Mouse (Mus musculus): ENCODE measurements around the gene Med27.

Med27 gene

GRCm38 (mm10) chr2:29473907-29474306 is 127.3 kb downstream of the Med27 start:
- DNase-seq (ENCODE audit: low spot score): no peak

- no peak for DNase-seq (ENCODE audit: low spot score)
Measured at GRCm38 (mm10) chr2:29476702-29477101, 130.1 kb downstream of the Med27 start.

DNA sequence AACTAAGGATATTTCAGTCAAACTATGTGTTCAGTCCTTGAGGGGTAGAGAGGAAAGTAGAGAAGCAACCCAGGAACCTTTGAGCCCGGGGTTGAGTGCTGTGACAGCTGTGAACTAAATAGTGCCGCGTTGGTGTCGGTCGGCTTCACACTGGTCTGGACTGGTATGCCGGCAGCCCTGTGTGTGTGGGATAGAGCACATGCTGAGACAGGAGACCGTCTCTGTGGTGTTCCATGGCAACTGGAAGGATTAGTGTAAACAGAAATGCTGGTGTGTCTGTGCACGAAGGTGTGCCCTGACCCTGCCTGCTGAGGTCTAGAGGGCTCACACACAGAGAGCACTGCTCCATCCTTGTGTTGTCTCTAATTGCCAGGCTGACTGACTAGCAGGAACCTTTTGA is 135.2 kb downstream of the Med27 start:
- no peak for DNase-seq (ENCODE audit: low spot score)

DNA sequence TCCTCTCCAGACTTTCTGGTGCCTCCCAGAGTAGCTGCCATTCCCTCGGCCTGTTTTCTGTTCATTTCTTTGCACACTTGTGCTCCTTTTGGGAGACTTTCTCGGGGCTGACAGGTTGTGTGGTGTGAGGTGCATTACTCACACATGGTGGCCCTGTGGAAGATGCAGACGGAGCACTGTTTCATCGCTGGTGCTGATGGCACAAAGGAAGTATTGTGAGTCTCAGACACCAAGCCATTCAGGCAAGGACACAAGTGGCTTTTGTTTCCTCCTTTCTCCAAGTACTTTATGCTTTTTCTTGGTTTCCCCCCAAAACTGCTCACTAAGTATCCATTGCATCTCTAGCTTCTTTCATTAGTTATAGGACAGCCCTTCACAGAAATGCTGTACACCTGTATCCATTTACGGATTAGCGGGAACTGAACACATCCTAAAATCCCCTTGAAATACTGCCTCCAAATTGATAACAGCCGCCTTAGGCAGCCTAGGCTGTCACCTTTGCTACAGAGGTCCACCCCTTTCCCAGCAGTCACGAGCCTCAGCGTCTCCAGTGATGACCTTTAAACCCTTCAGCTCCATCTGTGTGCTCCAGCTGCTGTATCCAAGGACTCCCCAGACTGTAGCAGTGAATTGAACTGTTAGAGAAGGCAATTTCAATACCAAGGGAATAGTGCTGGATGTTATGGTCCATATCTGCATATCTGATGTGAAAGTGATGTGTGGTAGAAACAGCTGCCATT is 136.5 kb downstream of the Med27 start:
- DNase-seq (ENCODE audit: low spot score): no peak

GRCm38 (mm10) chr2:29485519-29485918 is 138.9 kb downstream of the Med27 start:
- no peak for DNase-seq (ENCODE audit: low spot score)

DNA sequence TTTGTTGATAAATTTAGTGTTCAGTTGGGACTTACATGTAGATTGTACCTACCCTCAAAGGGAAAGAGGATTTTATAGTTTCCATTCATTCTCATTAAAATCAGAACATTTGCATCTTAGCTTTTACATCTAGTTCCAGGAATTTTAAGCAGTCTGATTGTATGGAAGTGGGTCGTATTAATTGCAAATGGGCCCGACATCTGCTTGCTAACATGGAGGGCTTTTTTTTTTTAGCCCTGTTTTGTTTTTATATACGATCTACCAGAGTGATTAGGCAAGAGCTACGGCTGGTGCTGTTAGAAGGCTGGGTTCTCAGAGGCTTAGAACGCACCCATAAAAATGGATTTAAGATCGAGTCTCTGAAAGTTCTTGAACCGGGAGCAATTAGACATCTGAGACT is 139.9 kb downstream of the Med27 start:
- DNase-seq (ENCODE audit: low spot score): no peak

DNA sequence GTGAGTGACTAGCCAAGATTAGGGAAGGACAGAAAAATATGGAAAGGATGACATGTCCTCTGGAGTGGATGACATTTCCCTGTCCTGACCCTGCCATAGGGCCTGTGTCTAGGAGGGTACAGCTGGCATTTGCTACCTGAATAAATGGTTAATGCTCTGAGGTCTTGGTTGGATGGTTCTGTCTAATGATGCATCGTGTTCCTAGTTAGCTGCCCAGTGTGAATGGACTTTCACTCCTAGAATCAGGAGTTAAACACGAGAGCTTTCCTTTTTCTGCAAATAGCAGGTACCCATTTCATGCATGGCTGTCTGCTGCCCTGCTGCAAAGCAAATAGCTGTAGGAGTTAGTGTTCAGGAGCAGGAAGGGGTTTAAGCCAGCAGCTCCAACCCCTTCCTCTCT is 141.0 kb downstream of the Med27 start:
- no peak for DNase-seq (ENCODE audit: low spot score)

- no peak for DNase-seq (ENCODE audit: low spot score)
Measured at GRCm38 (mm10) chr2:29488379-29489236, 142.0 kb downstream of the Med27 start.

DNA sequence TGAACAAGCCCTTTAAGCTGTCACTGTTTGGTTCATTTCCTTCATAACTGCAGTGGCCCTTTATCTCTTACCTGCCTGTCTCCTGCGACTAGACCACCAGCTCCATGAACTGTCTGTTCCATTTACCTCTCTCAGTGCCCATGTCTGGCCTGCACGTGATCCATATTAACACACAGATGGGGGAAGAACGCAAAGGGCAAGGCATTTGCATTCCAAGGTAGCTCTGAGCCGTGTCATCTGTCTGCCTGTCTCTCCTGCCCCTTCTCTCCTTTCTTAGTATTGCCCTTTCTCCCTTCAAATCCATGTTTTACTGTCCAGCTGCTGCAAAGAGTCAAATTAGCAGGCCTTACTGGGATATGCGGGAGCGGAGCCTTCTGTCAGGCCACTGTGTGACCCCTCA is 145.0 kb downstream of the Med27 start:
- DNase-seq (ENCODE audit: low spot score): no peak

- no peak for DNase-seq (ENCODE audit: low spot score)
Measured at GRCm38 (mm10) chr2:29493396-29494031, 146.9 kb downstream of the Med27 start.

GRCm38 (mm10) chr2:29495271-29495670 is 148.7 kb downstream of the Med27 start:
- no peak for DNase-seq (ENCODE audit: low spot score)

DNA sequence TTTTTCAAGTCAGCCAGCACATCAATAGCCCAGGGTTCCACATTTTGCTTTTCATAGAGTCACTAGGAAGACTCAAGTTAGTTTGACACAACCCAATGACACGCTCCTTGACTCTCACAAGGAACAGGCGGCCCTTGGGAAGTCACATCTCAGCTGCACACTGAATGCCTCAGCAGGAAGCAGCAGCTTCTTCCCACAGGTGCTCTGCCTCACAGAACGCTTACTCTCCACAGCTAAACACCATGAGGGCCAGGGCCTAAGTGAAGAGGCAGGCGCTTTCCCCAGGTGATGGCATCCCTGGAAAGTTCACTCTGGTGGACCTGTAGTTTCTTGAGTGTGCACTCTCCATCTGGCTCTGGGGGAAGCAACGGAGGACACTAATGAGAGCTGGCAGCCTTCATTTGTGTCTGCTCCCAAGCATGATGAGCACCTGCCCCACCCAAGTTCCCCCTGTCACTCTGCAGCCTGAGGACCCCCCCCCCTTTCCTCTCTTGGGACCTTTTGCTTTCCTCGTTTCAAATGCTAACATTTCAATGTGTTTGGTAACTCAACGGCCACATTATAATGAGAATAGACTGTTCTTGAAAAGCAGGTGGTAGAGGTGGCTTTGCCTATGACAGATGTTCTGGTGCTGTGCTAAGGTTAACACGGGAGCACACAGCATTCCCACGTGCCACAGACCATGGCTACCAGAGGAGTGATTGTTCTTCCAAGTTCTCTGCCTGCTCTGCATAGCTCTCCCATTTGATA is 154.2 kb downstream of the Med27 start:
- no peak for DNase-seq (ENCODE audit: low spot score)

DNA sequence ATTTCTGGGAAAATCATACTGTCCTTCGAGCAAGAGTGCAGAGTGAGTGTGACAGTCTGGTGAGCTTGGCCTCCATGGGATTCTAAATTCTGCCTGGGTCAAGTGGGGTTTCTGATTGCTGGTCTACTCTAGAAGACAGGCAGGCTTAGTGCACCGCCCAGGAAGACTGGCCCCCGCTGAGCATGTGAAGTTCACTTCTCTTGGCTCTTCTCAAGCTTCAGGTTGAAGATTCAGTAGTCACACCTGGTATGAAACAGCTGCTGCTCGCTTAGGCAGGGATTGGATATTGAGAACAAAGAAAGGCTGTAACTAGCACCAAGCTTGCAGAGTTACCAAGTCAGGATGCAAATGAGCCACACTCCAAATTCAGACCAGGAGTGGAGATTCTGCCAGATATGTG is 154.8 kb downstream of the Med27 start:
- DNase-seq (ENCODE audit: low spot score): no peak

DNA sequence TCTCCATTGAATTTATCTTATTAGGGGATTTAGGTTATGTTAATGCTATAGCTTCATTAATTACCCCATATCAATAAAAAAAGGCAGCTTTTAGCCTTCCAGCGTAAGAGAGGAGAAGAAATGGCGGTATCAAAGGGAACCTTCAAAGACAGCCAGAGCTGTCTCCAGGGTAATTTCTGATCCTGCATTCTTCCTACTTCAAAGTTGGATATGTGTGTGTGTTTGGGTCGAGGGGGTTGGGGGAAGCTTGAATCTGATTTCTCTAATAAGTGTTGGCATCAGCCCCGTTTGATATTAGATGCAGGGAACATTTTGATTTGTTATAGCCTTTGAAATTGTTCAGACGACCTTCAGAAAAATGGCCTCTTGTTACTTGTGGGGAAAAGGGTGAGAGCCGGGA is 158.2 kb downstream of the Med27 start:
- DNase-seq (ENCODE audit: low spot score): no peak

- no peak for DNase-seq (ENCODE audit: low spot score)
Measured at GRCm38 (mm10) chr2:29506411-29506810, 159.8 kb downstream of the Med27 start.

GRCm38 (mm10) chr2:29513131-29513530 is 166.5 kb downstream of the Med27 start:
- DNase-seq (ENCODE audit: low spot score): no peak

GRCm38 (mm10) chr2:29514836-29515235 is 168.2 kb downstream of the Med27 start:
- no peak for DNase-seq (ENCODE audit: low spot score)

DNA sequence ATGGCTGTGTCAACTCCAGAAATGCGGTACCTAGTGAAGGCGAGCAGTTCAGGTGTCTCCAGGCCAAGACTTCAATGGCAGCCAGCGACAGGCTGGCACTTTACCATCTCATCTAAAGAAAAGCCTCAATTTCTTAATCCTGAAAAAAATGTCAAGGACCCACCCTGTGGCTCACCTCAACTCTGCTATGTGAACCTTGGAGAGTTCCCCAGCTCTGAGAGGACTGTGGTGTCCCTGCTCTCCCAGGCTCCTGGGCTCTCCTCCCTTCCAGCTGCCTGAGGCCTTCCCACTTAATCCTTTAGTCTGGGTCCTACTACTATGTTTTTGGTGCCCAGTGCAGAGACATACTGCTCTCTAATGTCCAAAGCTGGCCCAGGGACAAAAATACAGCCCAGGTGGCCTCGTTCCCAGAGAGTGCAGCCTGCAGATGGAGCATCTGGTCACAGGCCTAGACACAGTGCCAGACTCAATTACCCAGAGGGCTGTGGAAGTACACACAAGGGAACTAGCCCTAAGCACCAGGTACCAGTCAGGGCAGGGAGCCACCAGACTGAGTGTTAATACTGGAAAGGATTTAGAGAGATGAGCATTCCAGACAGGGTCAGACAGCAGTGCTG is 169.3 kb downstream of the Med27 start:
- DNase-seq (ENCODE audit: low spot score): no peak

DNA sequence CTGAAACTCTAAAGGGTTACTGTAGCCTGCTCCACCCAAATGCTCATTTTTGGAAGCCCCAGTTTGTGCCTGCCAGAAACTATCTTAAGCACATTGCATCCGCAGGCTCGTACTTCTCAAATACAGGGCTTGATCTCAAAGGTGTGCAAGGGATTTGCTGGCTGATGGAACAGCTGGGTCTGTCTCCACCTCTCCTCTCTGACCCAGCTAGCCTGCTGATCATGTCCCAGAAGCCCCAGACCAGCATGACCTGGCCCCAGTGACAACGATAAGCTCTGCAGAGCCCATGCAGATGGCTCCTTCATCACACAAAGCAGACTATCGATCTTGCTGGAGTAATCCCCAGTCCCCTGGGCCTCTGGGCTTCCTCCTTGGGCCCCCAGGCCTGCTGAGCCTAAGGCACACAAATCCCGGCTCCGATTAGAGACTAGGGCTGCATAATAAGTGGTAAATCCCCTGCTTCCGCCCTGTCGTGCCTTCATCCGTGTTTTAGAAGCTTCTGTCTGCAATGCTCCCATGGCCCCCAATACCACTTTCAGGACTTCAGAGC is 170.1 kb downstream of the Med27 start:
- no peak for DNase-seq (ENCODE audit: low spot score)

DNA sequence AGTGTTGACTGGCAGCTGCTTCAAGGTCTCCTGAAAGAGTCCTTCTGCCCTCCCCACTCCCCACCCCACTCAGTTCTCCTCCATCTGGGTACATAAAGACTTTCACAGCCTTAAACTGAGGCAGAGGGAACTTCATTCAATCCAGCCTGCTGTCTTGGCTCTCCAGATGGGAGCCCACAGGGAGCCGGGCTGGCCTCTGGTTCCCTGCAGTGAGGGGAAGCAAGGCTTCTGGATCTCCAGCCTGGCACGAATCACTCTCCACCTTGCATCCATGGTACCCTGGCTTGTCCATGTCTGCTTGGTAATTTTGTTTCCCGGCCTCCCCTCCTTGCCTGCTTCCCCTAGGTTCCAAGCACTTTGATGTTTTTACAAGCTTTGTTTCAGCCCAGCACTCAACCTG is 172.8 kb downstream of the Med27 start:
- DNase-seq (ENCODE audit: low spot score): no peak

DNA sequence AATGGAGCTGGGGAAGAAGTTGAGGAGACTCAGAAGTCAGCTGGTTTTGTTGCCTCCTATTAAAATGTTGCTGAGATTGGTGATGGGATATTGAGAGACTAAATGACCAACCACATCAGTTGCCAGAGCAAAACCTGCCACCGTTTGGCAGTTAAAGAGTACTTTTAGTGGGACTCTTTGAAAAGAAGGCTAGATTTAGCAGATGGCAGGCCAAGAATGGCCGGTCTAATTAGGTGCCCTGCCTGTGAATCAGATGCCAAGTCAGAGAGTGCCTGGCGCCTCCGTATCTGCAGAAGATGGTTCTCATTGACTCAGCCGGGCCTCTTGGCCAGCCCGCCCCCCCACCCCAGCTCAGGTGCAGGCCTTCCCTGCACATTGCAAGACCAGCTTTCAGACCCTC is 173.6 kb downstream of the Med27 start:
- DNase-seq (ENCODE audit: low spot score): no peak

DNA sequence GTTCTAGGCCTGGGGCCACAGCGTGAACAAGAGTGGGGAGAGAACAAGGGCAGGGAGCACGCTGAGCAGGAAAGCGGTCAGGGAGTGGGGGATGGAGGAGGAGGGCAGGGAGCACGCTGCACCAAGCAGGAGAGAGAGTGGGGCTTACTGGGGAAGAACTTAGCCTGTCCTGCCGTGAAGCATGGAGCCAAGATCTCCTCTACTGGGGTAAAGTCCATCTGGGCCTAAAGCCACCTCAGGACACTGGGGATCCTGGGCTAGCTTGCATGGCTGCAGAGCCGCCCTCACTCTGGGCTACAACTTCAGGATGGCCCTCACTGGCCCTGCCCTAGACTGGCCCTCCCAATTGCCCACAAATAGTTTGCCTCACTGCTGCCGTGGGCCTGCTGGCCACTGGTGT is 174.9 kb downstream of the Med27 start:
- no peak for DNase-seq (ENCODE audit: low spot score)
